Mouse (Mus musculus): ENCODE measurements at regions not wholly inside any gene's neighbourhood (a gene's known extent, or its start where the extent isn't known, plus 50 kb on each side); places are given as distances from the start of the nearest gene placed in this dataset.

GRCm38 (mm10) chr3:22979896-22980890, 903.7 kb downstream of the Tbl1xr1 start:
- 73% methylated on average over 1 of the region's 1 CpGs for WGBS
- no peak for DNase-seq (ENCODE audit: low spot score)
- ATAC-seq (ENCODE audit: insufficient read depth, low read depth), result no peak
- H3K27ac ChIP-seq (ENCODE audit: low read depth), result no peak overlapping the region
- no peaks in the 10 kb centered on the region for H3K9me3 ChIP-seq (replicated peaks; ENCODE audit: control insufficient read depth, low read length)
- H3K27me3 ChIP-seq (ENCODE audit: control insufficient read depth, insufficient read depth, low read length), result no peaks in the 10 kb centered on the region
- H3K36me3 ChIP-seq (replicated peaks; ENCODE audit: control insufficient read depth, insufficient read depth, low read length), result no peaks in the 10 kb centered on the region
- H3K9ac ChIP-seq (replicated peaks; ENCODE audit: low read depth, low read length), result no peak overlapping the region
- H3K4me1 ChIP-seq (ENCODE audit: control insufficient read depth, insufficient read depth), result no peaks in the 10 kb centered on the region
- no peak overlapping the region for H3K4me3 ChIP-seq (ENCODE audit: low read depth, low read length)
- H3K4me2 ChIP-seq (ENCODE audit: low read depth, low read length), result no peak overlapping the region
- no peak for TF ChIP-seq CTCF (IDR thresholded peaks at IDR 0.05; ENCODE audit: low read depth)
- no peak for TF ChIP-seq EP300 (IDR thresholded peaks at IDR 0.05; ENCODE audit: low read depth)

- no peak overlapping the region for H3K4me2 ChIP-seq (ENCODE audit: low read depth, low read length)
- H3K9ac ChIP-seq (replicated peaks; ENCODE audit: low read depth, low read length), result no peak overlapping the region
- no peaks in the 10 kb centered on the region for H3K36me3 ChIP-seq (replicated peaks; ENCODE audit: control insufficient read depth, insufficient read depth, low read length)
- DNase-seq (ENCODE audit: low spot score), result no peak
- H3K4me3 ChIP-seq (ENCODE audit: low read depth, low read length), result no peak overlapping the region
- no peaks in the 10 kb centered on the region for H3K9me3 ChIP-seq (replicated peaks; ENCODE audit: control insufficient read depth, low read length)
- no peak for ATAC-seq (ENCODE audit: insufficient read depth, low read depth)
- no peaks in the 10 kb centered on the region for H3K4me1 ChIP-seq (ENCODE audit: control insufficient read depth, insufficient read depth)
- TF ChIP-seq CTCF (IDR thresholded peaks at IDR 0.05; ENCODE audit: low read depth), result no peak
- TF ChIP-seq EP300 (IDR thresholded peaks at IDR 0.05; ENCODE audit: low read depth), result no peak
- H3K27ac ChIP-seq (ENCODE audit: low read depth), result no peak overlapping the region
- H3K27me3 ChIP-seq (ENCODE audit: control insufficient read depth, insufficient read depth, low read length), result no peaks in the 10 kb centered on the region
Observed at GRCm38 (mm10) chr3:22982430-22982829, 906.0 kb downstream of the Tbl1xr1 start.

DNA sequence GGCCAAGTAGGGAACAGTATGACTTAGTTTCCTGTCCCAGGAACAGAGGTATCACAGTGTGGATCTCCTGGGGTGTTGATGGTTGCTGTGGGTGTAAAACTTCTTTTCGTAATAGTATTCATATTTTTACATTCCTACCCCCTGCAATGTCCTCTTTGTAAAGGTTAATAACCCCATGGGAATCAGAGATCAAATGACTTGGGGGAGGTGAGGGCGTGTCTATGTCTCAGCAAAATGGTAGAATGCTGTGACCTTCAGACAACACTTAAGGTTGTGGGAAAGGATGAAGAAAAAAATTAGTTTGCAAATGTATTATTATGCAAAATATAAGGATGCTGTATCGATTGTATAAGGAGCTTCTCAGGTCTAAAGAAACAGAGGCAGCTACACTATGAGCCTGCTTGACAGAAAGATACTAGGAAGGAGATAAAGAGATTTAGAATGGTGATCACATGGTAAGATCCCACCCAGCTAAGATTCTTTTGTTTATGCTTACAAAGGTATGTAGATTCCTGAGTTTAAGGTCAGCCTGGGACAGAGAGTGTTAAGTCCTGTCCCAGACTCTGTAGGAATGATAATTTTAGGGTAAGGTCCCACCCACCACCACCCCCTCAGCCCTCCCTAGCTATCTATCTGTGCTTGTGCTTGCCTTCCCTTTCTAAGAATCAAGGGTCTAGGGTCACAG, 913.8 kb downstream of the Tbl1xr1 start:
- 55% methylated on average over 3 of the region's 3 CpGs for WGBS

GRCm38 (mm10) chr3:22995228-22995627, 918.8 kb downstream of the Tbl1xr1 start:
- H3K4me3 ChIP-seq (ENCODE audit: low read depth, low read length), result no peak overlapping the region
- no peak overlapping the region for H3K9ac ChIP-seq (replicated peaks; ENCODE audit: low read depth, low read length)
- no peaks in the 10 kb centered on the region for H3K4me1 ChIP-seq (ENCODE audit: control insufficient read depth, insufficient read depth)
- no peaks in the 10 kb centered on the region for H3K9me3 ChIP-seq (replicated peaks; ENCODE audit: control insufficient read depth, low read length)
- no peak for DNase-seq (ENCODE audit: low spot score)
- no peak for ATAC-seq (ENCODE audit: insufficient read depth, low read depth)
- no peak overlapping the region for H3K4me2 ChIP-seq (ENCODE audit: low read depth, low read length)
- no peak overlapping the region for H3K27ac ChIP-seq (ENCODE audit: low read depth)
- 72% methylated on average over 6 of the region's 6 CpGs for WGBS
- H3K27me3 ChIP-seq (ENCODE audit: control insufficient read depth, insufficient read depth, low read length), result no peaks in the 10 kb centered on the region
- no peak for TF ChIP-seq EP300 (IDR thresholded peaks at IDR 0.05; ENCODE audit: low read depth)
- no peak for TF ChIP-seq CTCF (IDR thresholded peaks at IDR 0.05; ENCODE audit: low read depth)
- no peaks in the 10 kb centered on the region for H3K36me3 ChIP-seq (replicated peaks; ENCODE audit: control insufficient read depth, insufficient read depth, low read length)

More for the DNA sequence above, 913.8 kb downstream of the Tbl1xr1 start:
- TF ChIP-seq EP300 (IDR thresholded peaks at IDR 0.05; ENCODE audit: low read depth), result no peak
- TF ChIP-seq CTCF (IDR thresholded peaks at IDR 0.05; ENCODE audit: low read depth), result no peak
- Histone ChIP-seq H3K4me3 (ENCODE audit: low read depth, low read length) (no peak overlapping the region), H3K4me2 (ENCODE audit: low read depth, low read length) (no peak overlapping the region), H3K27me3 (ENCODE audit: control insufficient read depth, insufficient read depth, low read length) (no peaks in the 10 kb centered on the region), H3K4me1 (ENCODE audit: control insufficient read depth, insufficient read depth) (no peaks in the 10 kb centered on the region), H3K27ac (ENCODE audit: low read depth) (no peak overlapping the region), H3K9ac (replicated peaks; ENCODE audit: low read depth, low read length) (no peak overlapping the region), H3K9me3 (replicated peaks; ENCODE audit: control insufficient read depth, low read length) (no peaks in the 10 kb centered on the region), H3K36me3 (replicated peaks; ENCODE audit: control insufficient read depth, insufficient read depth, low read length) (no peaks in the 10 kb centered on the region)
- DNase-seq (ENCODE audit: low spot score), result no peak
- ATAC-seq (ENCODE audit: insufficient read depth, low read depth), result no peak

DNA sequence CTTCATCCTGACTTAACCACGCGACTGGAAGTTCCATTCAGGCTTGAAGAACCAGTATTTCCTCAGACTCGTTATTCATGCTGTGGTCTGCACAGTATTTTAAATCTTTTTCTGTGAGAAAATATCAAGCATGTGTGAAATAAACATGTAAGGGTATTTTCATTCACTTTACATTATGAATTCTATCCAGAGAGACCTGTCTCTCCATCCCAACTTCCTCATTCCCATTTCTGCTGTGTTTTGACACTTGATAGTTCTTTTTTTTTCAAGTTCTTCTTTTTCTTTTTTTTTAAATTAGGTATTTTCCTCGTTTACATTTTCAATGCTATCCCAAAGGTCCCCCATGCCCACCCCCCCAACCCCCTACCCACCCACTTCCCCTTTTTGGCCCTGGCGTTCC, 919.4 kb downstream of the Tbl1xr1 start:
- 62% methylated on average over 4 of the region's 5 CpGs for WGBS
- DNase-seq (ENCODE audit: low spot score), result no peak
- H3K4me2 ChIP-seq (ENCODE audit: low read depth, low read length), result no peak overlapping the region
- H3K36me3 ChIP-seq (replicated peaks; ENCODE audit: control insufficient read depth, insufficient read depth, low read length), result no peaks in the 10 kb centered on the region
- H3K9ac ChIP-seq (replicated peaks; ENCODE audit: low read depth, low read length), result no peak overlapping the region
- H3K9me3 ChIP-seq (replicated peaks; ENCODE audit: control insufficient read depth, low read length), result no peaks in the 10 kb centered on the region
- TF ChIP-seq EP300 (IDR thresholded peaks at IDR 0.05; ENCODE audit: low read depth) (no peak), CTCF (IDR thresholded peaks at IDR 0.05; ENCODE audit: low read depth) (no peak)
- H3K4me1 ChIP-seq (ENCODE audit: control insufficient read depth, insufficient read depth), result no peaks in the 10 kb centered on the region
- no peak overlapping the region for H3K27ac ChIP-seq (ENCODE audit: low read depth)
- ATAC-seq (ENCODE audit: insufficient read depth, low read depth), result no peak
- no peak overlapping the region for H3K4me3 ChIP-seq (ENCODE audit: low read depth, low read length)
- no peaks in the 10 kb centered on the region for H3K27me3 ChIP-seq (ENCODE audit: control insufficient read depth, insufficient read depth, low read length)

All from heart, postnatal 0 days (tissue).